Mouse (Mus musculus): Measurements from ENCODE around the gene Tead2.

DNA sequence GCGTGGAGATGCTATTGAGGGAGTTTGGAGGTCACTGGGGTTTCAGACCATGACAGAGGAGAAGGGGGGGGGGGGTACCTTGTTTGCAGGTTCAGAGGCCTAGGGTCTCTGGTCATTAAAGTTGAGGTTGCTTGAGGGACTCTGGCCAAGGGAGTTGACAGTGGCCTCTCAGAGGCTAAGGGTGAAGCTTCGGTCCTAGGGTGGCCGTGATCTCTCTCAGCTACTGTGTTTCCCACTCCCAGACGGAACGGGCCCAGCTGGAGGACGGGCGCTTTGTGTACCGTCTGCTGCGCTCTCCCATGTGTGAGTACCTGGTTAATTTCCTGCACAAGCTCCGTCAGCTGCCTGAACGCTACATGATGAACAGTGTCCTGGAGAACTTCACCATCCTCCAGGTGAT lies 16.4 kb downstream of the Tead2 start:
- no peak for TF ChIP-seq POLR2A (IDR thresholded peaks at IDR 0.05; ENCODE audit: borderline replicate concordance, low read depth, low read length)
- TF ChIP-seq CTCF (IDR thresholded peaks at IDR 0.05; ENCODE audit: low read depth, low read length): no peak
